8 mouse cellular contexts compared by ENCODE assay signal in genomic region chr13:47855422-47856108, GRCm38 (mm10).
A peak's percentile ranks its signal among the peaks of the same experiment; 100 is the strongest.
DNase-seq lines count a peak whose midpoint lies in the region; ATAC-seq and TF ChIP-seq lines count a peak whose summit lies in the region.

No protein-coding gene starts in this region.

- H3K4me3 ChIP-seq in heart, postnatal 0 days (ENCODE audit: low read depth, low read length) = no peak overlapping the region
- no peak overlapping the region for H3K4me3 ChIP-seq in heart, adult 2 months
- peak overlapping the region; percentile 43 for H3K4me3 ChIP-seq in hindbrain, embryonic 10.5 days
- no peak overlapping the region for H3K4me3 ChIP-seq in midbrain, embryonic 16.5 days (ENCODE audit: low read depth, low read length)

- no peak for TF ChIP-seq EP300 in heart, postnatal 0 days (IDR thresholded peaks at IDR 0.05; ENCODE audit: low read depth)
- TF ChIP-seq EP300 in heart, adult 2 months (IDR thresholded peaks at IDR 0.05; ENCODE audit: insufficient read depth, low read depth, low read length) = no peak

- no peak overlapping the region for H3K9ac ChIP-seq in heart, postnatal 0 days (replicated peaks; ENCODE audit: low read depth, low read length)
- no peak overlapping the region for H3K9ac ChIP-seq in heart, adult 2 months (ENCODE audit: low read depth, low read length)
- H3K9ac ChIP-seq in midbrain, embryonic 16.5 days (ENCODE audit: low read depth, low read length) = peak overlapping the region; percentile 8

- H3K4me1 ChIP-seq in heart, postnatal 0 days (ENCODE audit: control insufficient read depth, insufficient read depth) = no peaks in the 10 kb centered on the region
- H3K4me1 ChIP-seq in heart, adult 2 months (ENCODE audit: control insufficient read depth, insufficient read depth, low read length) = no peaks in the 10 kb centered on the region
- peaks cover 30% of the 10 kb centered on the region for H3K4me1 ChIP-seq in hindbrain, embryonic 10.5 days (replicated peaks)
- H3K4me1 ChIP-seq in midbrain, embryonic 16.5 days (ENCODE audit: control insufficient read depth, insufficient read depth, low read length) = peaks cover 8% of the 10 kb centered on the region

- intact Hi-C loops in heart, adult 2 months (cut with DNase I) = no loop called here

- no peaks in the 10 kb centered on the region for H3K9me3 ChIP-seq in heart, postnatal 0 days (replicated peaks; ENCODE audit: control insufficient read depth, low read length)
- no peaks in the 10 kb centered on the region for H3K9me3 ChIP-seq in hindbrain, embryonic 10.5 days
- no peaks in the 10 kb centered on the region for H3K9me3 ChIP-seq in midbrain, embryonic 16.5 days (replicated peaks; ENCODE audit: control insufficient read depth, low read length, poor library complexity, severe bottlenecking)

- H3K27ac ChIP-seq in heart, postnatal 0 days (ENCODE audit: low read depth) = no peak overlapping the region
- no peak overlapping the region for H3K27ac ChIP-seq in heart, adult 2 months
- H3K27ac ChIP-seq in hindbrain, embryonic 10.5 days = peak overlapping the region; percentile 88
- peak overlapping the region; percentile 44 for H3K27ac ChIP-seq in midbrain, embryonic 16.5 days (ENCODE audit: low read length)

- no peak for TF ChIP-seq CTCF in heart, postnatal 0 days (IDR thresholded peaks at IDR 0.05; ENCODE audit: low read depth)
- TF ChIP-seq CTCF in heart, adult 2 months (IDR thresholded peaks at IDR 0.05) = no peak

- 12% methylated on average over 22 of the region's 22 CpGs for WGBS in heart, postnatal 0 days
- WGBS in heart, adult 2 months = 18% methylated on average over 22 of the region's 22 CpGs
- WGBS in hindbrain, embryonic 10.5 days = under 1% methylated on average over 22 of the region's 22 CpGs
- 3% methylated on average over 22 of the region's 22 CpGs for WGBS in midbrain, embryonic 16.5 days

- H3K27me3 ChIP-seq in heart, postnatal 0 days (ENCODE audit: control insufficient read depth, insufficient read depth, low read length) = no peaks in the 10 kb centered on the region
- H3K27me3 ChIP-seq in heart, adult 2 months (ENCODE audit: control insufficient read depth, insufficient read depth, low read length) = no peaks in the 10 kb centered on the region
- H3K27me3 ChIP-seq in hindbrain, embryonic 10.5 days (ENCODE audit: insufficient read depth, poor library complexity, severe bottlenecking) = peaks cover 9% of the 10 kb centered on the region; the same call in 1 of the 2 replicates
- H3K27me3 ChIP-seq in midbrain, embryonic 16.5 days (ENCODE audit: control insufficient read depth, insufficient read depth, low read depth, low read length) = no peaks in the 10 kb centered on the region

- H3K4me2 ChIP-seq in heart, postnatal 0 days (ENCODE audit: low read depth, low read length) = peak overlapping the region; percentile 26
- H3K4me2 ChIP-seq in midbrain, embryonic 16.5 days (ENCODE audit: low read length) = peak overlapping the region; percentile 14

- no peak for TF ChIP-seq POLR2A in heart, adult 2 months (IDR thresholded peaks at IDR 0.05; ENCODE audit: insufficient read depth, low read depth, low read length)

- DNase-seq in heart, postnatal 0 days (ENCODE audit: low spot score) = no peak
- DNase-seq in heart, adult 2 months = no peak
- peak; percentile 64 for DNase-seq in embryo, embryonic 10 days (ENCODE audit: low spot score)
- peak; percentile 76 for DNase-seq in hindbrain, embryonic 10.5 days (ENCODE audit: low spot score)
- DNase-seq in spleen, postnatal 10 days (ENCODE audit: low spot score in 2 of 2) = no peak
- DNase-seq in adrenal gland, postnatal 25 days = no peak
- no peak for DNase-seq in kidney, postnatal 36 days

- H3K36me3 ChIP-seq in heart, postnatal 0 days (replicated peaks; ENCODE audit: control insufficient read depth, insufficient read depth, low read length) = no peaks in the 10 kb centered on the region
- H3K36me3 ChIP-seq in heart, adult 2 months (ENCODE audit: control insufficient read depth, insufficient read depth, low read length) = no peaks in the 10 kb centered on the region
- no peaks in the 10 kb centered on the region for H3K36me3 ChIP-seq in hindbrain, embryonic 10.5 days
- no peaks in the 10 kb centered on the region for H3K36me3 ChIP-seq in midbrain, embryonic 16.5 days (ENCODE audit: control insufficient read depth, insufficient read depth, low read length)

- ATAC-seq in heart, postnatal 0 days (ENCODE audit: insufficient read depth, low read depth) = no peak
- ATAC-seq in midbrain, embryonic 16.5 days = no peak; the same call in 1 of the 2 replicates

- no peaks in the 10 kb centered on the region for H3K79me2 ChIP-seq in heart, adult 2 months (replicated peaks; ENCODE audit: control insufficient read depth, insufficient read depth, low read length)

Comparison
In these comparisons a context has a peak if more than half of its experiments do, and no peak if none do; other contexts are left out.
1. DNase-seq: peak in embryo, embryonic 10 days (single experiment) and hindbrain, embryonic 10.5 days (single experiment); none in heart, postnatal 0 days (single experiment), heart, adult 2 months (0 of 2), spleen, postnatal 10 days (0 of 2), adrenal gland, postnatal 25 days (single experiment) and kidney, postnatal 36 days (0 of 2).
2. H3K27ac ChIP-seq: peak in hindbrain, embryonic 10.5 days (single experiment) and midbrain, embryonic 16.5 days (single experiment); none in heart, postnatal 0 days (single experiment) and heart, adult 2 months (single experiment).